Mouse (Mus musculus): ENCODE results near the gene Alkbh3. TPM values are rescaled to one million over a fixed set of nuclear protein-coding genes. Genes with fewer than 3 reads are reported as not detected.

Gene Alkbh3
- total RNA-seq, 1 experiment: 41.5 TPM

DNA sequence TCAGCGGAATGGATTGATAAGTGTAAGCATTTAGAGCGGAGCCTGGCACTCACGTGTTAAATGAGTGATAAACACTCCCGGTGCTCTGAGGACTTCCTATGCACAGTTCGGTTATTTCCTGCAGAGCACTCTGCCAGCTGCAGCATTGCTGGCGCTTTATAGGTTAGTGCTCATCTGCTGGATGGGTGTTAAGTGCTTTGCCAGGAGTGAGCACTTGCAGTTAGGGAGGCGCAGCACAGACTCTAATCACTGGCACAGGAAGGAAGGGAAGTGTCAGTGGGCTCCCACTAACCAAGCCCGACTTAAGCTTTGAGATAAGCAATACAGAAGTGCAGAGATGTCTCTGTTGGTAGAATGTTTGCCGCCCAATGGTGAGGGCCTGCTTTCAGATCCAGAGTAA lies 72.1 kb downstream of the Alkbh3 start:
- no peak for TF ChIP-seq HCFC1 (IDR thresholded peaks at IDR 0.05; ENCODE audit: borderline replicate concordance, insufficient read depth, low read length)
- TF ChIP-seq ZNF384 (IDR thresholded peaks at IDR 0.05; ENCODE audit: low read depth, low read length): no peak
- TF ChIP-seq ZC3H11A (IDR thresholded peaks at IDR 0.05; ENCODE audit: borderline replicate concordance, low read depth, low read length): no peak
- TF ChIP-seq CHD2 (IDR thresholded peaks at IDR 0.05; ENCODE audit: low read depth, low read length): no peak
- no peak for TF ChIP-seq MAFK (IDR thresholded peaks at IDR 0.05; ENCODE audit: insufficient read depth, low read depth, low read length)
- no peaks in the 10 kb centered on the region for H3K36me3 ChIP-seq (ENCODE audit: control insufficient read depth, insufficient read depth, low read length, poor library complexity, severe bottlenecking)
- no peak overlapping the region for H3K9ac ChIP-seq (ENCODE audit: insufficient read depth, low read depth, low read length, poor library complexity, severe bottlenecking)
- in situ Hi-C loops (cut with MboI; ENCODE audit: low sequenced_read_pairs in 2 of 2, unreplicated experiment in 2 of 2): no loop called here
- no peak for DNase-seq (ENCODE audit: low read depth, low spot score)
- H3K27ac ChIP-seq (ENCODE audit: insufficient read depth, low read depth, low read length, poor library complexity, severe bottlenecking): no peak overlapping the region
- H3K9me3 ChIP-seq (ENCODE audit: control insufficient read depth, insufficient read depth, low read depth, low read length): no peaks in the 10 kb centered on the region
- no peak overlapping the region for H3K4me3 ChIP-seq (ENCODE audit: insufficient read depth in 1 of 2, low read depth in 1 of 2, low read length in 2 of 2, poor library complexity in 1 of 2, severe bottlenecking in 1 of 2)
- H3K4me1 ChIP-seq (ENCODE audit: control insufficient read depth in 2 of 2, insufficient read depth in 2 of 2, low read length in 2 of 2, poor library complexity in 1 of 2): no peaks in the 10 kb centered on the region

Other genes starting within 250 kb of the Alkbh3 start
- 49.9 and 67.4 TPM in 2 replicates for gene Ext2, start 188.2 kb downstream of the Alkbh3 start, total RNA-seq (2012; rRNA removed)
- gene Accs, start 160.9 kb downstream of the Alkbh3 start, total RNA-seq (2012; rRNA removed): 5.0 and 5.5 TPM in 2 replicates
- 21.4 and 37.1 TPM in 2 replicates for gene Accsl, start 141.7 kb downstream of the Alkbh3 start, total RNA-seq (2012; rRNA removed)
- 1.0 and 1.5 TPM in 2 replicates for gene Gm13889, start 53.6 kb downstream of the Alkbh3 start, total RNA-seq (2012; rRNA removed)
- not detected in 2 replicates for gene Gm27027, start 14.5 kb downstream of the Alkbh3 start, total RNA-seq (2012; rRNA removed)
- gene Hsd17b12, start 147.2 kb upstream of the Alkbh3 start, total RNA-seq (2012; rRNA removed): 149 and 170 TPM in 2 replicates